Mouse (Mus musculus) hindbrain, embryonic 16.5 days (tissue): ENCODE measurements around the gene Acsm4. TPM values are rescaled to one million over a fixed set of nuclear protein-coding genes. Genes with fewer than 3 reads are reported as not detected.

Experiments used
- ATAC-seq: fragments of 200-750 bp; cut with Nextera tagmentation; 2 replicates; pipeline ENCODE4 v1.8.0; 2017; ENCODE audit warnings: moderate TSS enrichment, moderate library complexity
- H3K27ac ChIP-seq: fragments of 300-500 bp; sonication (generic); 2 replicates; pipeline ENCODE4 v1.5.1; 2014; ENCODE audit warnings: low read depth, mild to moderate bottlenecking, control low read depth, low read length, moderate library complexity
- H3K27me3 ChIP-seq: fragments of 300-500 bp; sonication (generic); replicated peaks from 2 replicates; pipeline ENCODE4 v1.6.1; 2014; ENCODE audit warnings: low read length; ENCODE audit not compliant: control insufficient read depth, insufficient read depth
- H3K36me3 ChIP-seq: fragments of 300-500 bp; sonication (generic); 2 replicates; pipeline ENCODE4 v1.6.1; 2014; ENCODE audit warnings: mild to moderate bottlenecking, low read length, moderate library complexity, mixed read lengths; ENCODE audit not compliant: control insufficient read depth, insufficient read depth
- H3K4me1 ChIP-seq: fragments of 300-500 bp; sonication (generic); 2 replicates; pipeline ENCODE4 v1.6.1; 2014; ENCODE audit warnings: low read depth, low read length; ENCODE audit not compliant: control insufficient read depth, insufficient read depth
- H3K4me2 ChIP-seq: fragments of 300-500 bp; sonication (generic); 2 replicates; pipeline ENCODE4 v1.6.1; 2014; ENCODE audit warnings: mild to moderate bottlenecking, low read length, control low read depth, moderate library complexity
- H3K4me3 ChIP-seq: fragments of 300-500 bp; sonication (generic); 2 replicates; pipeline ENCODE4 v1.5.1; 2014; ENCODE audit warnings: mild to moderate bottlenecking, low read length, control low read depth, moderate library complexity
- H3K9ac ChIP-seq: fragments of 300-500 bp; sonication (generic); 2 replicates; pipeline ENCODE4 v1.6.1; 2014; ENCODE audit warnings: low read depth, mild to moderate bottlenecking, control low read depth, low read length, moderate library complexity
- H3K9me3 ChIP-seq: fragments of 300-500 bp; sonication (generic); 2 replicates; pipeline ENCODE4 v1.6.1; 2014; ENCODE audit warnings: mild to moderate bottlenecking, low read length, moderate library complexity; ENCODE audit not compliant: control insufficient read depth
- WGBS: fragments of 180-500 bp; shearing (Covaris S2); extraction: QIAGEN DNeasy Blood & Tissue Kit; methylation state at CpG from one replicate; pipeline ENCODE4 v1.1.7; 2014; 5-methylcytosine and 5-hydroxymethylcytosine counted together
- polyA plus RNA-seq: library from polyadenylated mRNA; unstranded; fragments of >200 nt; fragmentation: Nextera tagmentation; extraction: Ambion mirVana; gene quantifications from 2 replicates; pipeline ENCODE4 v1.2.1, GENCODE M21; 2015

Gene Acsm4
- polyA plus RNA-seq = not detected in 2 replicates

DNA sequence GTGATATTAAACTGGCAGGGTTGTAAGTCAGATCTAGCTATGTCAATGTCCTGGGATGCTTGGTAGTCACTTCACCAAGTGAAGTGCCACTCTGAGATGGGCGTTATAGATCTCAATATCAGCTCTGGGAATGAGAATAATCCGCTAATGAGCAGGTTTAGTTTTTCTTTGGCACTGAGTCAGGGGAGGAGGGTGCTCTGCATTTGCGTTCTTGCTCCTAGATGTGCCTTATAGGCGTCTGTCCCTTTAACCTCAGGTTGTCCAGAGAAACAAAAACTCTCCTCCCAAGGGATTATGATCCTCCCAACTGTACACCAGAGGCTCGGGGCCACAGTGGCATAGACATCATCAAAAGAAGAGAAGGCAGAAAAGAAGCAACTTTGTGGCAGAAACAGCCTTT, at the start of gene Acsm4:
Gene Acsm4, plus strand, starts transcription at position 301 of the 400 bp plus-strand sequence.
- H3K9me3 ChIP-seq = no peaks in the 10 kb centered on the region
- H3K27me3 ChIP-seq = no peaks in the 10 kb centered on the region
- no peak within 1 kb of the TSS for H3K4me3 ChIP-seq
- 86% methylated on average over 5 of the region's 5 CpGs for WGBS
- H3K36me3 ChIP-seq = no peaks in the 10 kb centered on the region
- no peak within 1 kb of the TSS for H3K9ac ChIP-seq
- no peak for ATAC-seq
- no peak within 1 kb of the TSS for H3K4me2 ChIP-seq
- H3K27ac ChIP-seq = no peak within 1 kb of the TSS
- no peaks in the 10 kb centered on the region for H3K4me1 ChIP-seq

DNA sequence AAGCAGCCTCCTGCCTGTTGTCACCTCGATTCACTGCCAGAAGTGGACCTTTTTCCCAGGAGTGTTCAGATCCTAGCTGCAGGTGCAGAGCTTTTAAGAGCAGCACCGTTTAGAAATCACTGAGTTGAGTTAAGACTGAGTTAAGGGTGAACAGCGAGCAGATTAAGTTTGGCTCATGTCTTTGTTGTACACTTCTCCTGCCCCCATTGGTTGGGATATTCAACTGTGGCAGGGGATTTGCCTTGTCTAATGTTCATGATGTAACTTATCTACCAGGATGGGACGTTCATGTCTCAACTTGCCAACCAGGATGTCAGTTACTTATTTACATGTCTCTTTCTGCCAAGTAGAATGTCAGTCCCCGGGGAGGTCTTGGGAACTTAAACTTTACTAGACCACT, 47.5 kb upstream of the Acsm4 start:
- Histone ChIP-seq H3K36me3 (no peaks in the 10 kb centered on the region), H3K9ac (no peak overlapping the region), H3K4me1 (no peaks in the 10 kb centered on the region), H3K27ac (no peak overlapping the region), H3K4me2 (no peak overlapping the region), H3K9me3 (no peaks in the 10 kb centered on the region), H3K27me3 (no peaks in the 10 kb centered on the region), H3K4me3 (no peak overlapping the region)
- 79% methylated on average over 5 of the region's 5 CpGs for WGBS
- no peak for ATAC-seq

DNA sequence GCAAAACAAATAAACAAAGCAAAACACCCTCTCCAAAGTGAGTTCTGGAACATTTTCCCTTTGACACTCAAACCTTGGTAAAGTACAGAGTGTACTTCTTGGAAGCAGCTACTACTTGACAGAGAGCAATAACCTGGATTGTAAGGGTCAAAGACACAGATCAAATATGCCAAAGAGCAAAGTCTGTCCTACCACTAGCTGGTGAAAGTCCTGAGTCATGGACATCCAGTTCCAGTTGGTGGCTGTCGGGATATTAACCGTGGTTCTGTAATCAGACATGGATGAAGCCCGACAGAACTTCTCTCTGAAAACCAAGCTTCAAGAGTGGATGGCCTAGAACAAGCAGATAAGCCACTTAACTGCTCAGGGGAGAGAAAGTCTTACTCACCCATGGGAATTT, 21.9 kb upstream of the Acsm4 start:
- 96% methylated on average over 3 of the region's 3 CpGs for WGBS
- Histone ChIP-seq H3K27me3 (no peaks in the 10 kb centered on the region), H3K4me3 (no peak overlapping the region), H3K9me3 (no peaks in the 10 kb centered on the region), H3K36me3 (no peaks in the 10 kb centered on the region), H3K27ac (no peak overlapping the region), H3K4me1 (no peaks in the 10 kb centered on the region), H3K4me2 (no peak overlapping the region), H3K9ac (no peak overlapping the region)
- no peak for ATAC-seq

DNA sequence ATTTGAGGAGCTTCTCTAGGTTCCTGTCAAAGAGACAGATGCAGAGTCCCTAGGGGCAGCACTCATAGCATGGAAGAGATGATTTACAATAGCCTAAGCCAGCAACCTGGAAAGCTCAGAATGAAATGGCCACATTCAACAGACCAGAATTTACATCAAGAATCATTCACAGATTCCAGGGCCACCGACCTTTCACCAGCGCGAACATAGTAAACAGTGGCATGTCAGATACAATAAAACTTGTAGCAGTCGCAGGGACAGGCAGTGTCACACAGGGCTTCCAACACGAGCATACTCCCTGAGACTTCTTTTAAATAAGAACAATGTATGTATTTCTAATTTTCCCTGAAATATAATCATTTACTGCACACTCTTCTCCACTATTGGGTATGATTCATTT, 19.4 kb upstream of the Acsm4 start:
- Histone ChIP-seq H3K4me1 (no peaks in the 10 kb centered on the region), H3K4me3 (no peak overlapping the region), H3K4me2 (no peak overlapping the region), H3K27me3 (no peaks in the 10 kb centered on the region), H3K36me3 (no peaks in the 10 kb centered on the region), H3K9ac (no peak overlapping the region), H3K27ac (no peak overlapping the region), H3K9me3 (no peaks in the 10 kb centered on the region)
- no peak for ATAC-seq
- 77% methylated on average over 5 of the region's 5 CpGs for WGBS

DNA sequence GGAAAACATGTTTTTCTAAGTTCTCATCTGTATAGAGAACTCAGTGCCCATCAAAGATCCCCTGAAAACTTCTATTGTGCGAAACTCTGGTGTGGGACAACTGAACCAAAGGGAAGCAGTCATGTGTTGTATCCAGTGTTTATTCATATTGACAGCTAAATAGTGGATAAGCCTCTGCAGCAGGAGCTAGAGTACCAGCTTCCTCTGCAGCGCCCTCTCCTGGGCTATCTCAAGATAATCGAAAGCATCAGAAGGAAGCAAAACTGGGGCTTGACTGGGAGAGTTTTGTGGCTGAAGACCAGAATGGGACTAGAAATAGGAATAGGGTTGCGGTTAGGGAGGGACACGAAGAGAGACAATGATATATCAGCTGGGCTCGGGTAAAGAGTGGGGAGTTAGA, 18.9 kb upstream of the Acsm4 start:
- Histone ChIP-seq H3K36me3 (no peaks in the 10 kb centered on the region), H3K27ac (no peak overlapping the region), H3K9ac (no peak overlapping the region), H3K4me3 (no peak overlapping the region), H3K9me3 (no peaks in the 10 kb centered on the region), H3K27me3 (no peaks in the 10 kb centered on the region), H3K4me2 (no peak overlapping the region), H3K4me1 (no peaks in the 10 kb centered on the region)
- 42% methylated on average over 6 of the region's 6 CpGs for WGBS
- ATAC-seq = no peak

DNA sequence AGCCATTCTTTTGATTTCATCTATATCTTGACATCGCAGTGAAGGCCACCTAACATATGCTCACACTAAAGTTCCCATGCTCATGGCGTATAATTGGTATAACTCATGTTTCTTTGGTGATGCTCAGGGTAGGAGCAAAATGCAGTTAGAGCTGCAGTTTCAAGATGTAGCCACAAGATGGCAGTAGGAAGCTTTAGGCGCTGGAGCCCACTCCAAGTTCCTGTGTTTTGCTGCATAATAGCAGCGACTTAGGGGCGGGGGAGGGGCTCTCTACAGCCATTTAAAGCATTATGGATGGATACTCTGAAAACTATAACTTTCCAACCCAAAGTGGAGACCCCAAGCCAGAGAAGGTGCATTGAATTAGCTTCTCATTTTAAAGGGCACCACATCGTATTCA, 16.4 kb upstream of the Acsm4 start:
- no peak overlapping the region for H3K4me2 ChIP-seq
- ATAC-seq = peak; percentile 58
- H3K4me1 ChIP-seq = no peaks in the 10 kb centered on the region
- H3K9ac ChIP-seq = no peak overlapping the region
- no peak overlapping the region for H3K27ac ChIP-seq
- no peak overlapping the region for H3K4me3 ChIP-seq
- H3K36me3 ChIP-seq = no peaks in the 10 kb centered on the region
- WGBS = 19% methylated on average over 6 of the region's 6 CpGs
- H3K27me3 ChIP-seq = no peaks in the 10 kb centered on the region
- no peaks in the 10 kb centered on the region for H3K9me3 ChIP-seq

DNA sequence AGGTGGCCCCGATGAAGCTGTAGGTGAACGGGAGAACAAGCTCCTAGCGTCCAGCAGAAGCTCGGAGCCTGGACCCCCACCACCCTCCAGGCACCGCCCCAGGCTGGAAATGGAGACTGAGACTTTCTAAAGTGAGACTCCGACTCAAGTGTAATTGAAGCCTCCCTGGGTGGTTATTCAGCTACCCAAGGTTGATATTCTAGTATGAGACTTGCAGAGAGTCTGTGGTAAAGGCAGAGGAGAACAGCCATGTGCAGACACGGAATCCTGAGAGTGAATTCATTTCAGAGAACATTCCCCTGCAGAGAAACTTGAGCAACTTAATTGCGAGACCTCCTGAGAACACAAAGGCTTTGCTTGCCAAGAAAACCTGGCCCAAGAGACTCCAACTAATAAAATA, 9.7 kb upstream of the Acsm4 start:
- H3K4me1 ChIP-seq = no peaks in the 10 kb centered on the region
- no peaks in the 10 kb centered on the region for H3K27me3 ChIP-seq
- H3K4me2 ChIP-seq = no peak overlapping the region
- no peak overlapping the region for H3K9ac ChIP-seq
- 56% methylated on average over 8 of the region's 8 CpGs for WGBS
- no peak for ATAC-seq
- H3K9me3 ChIP-seq = no peaks in the 10 kb centered on the region
- H3K4me3 ChIP-seq = no peak overlapping the region
- H3K27ac ChIP-seq = no peak overlapping the region
- H3K36me3 ChIP-seq = no peaks in the 10 kb centered on the region

DNA sequence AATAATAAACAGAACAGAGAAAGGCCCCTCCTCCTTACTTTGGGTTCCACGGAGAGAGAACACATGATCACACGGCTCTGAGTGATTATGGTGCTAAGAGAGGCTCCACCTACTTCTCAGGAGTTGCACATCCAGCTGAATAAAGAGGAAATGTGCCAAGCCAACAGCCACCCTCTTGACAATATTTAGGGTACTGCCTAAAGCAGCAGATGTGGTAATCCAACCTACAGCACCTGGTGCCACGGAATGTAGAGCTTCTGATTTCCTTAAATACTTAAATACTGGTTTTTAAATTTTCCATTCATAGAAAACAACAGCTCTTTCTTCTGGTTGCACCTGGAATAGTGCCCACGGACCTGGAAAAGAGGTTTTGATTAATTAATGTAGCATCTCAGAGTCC, 7.1 kb upstream of the Acsm4 start:
- no peak overlapping the region for H3K9ac ChIP-seq
- no peaks in the 10 kb centered on the region for H3K27me3 ChIP-seq
- no peak for ATAC-seq
- no peak overlapping the region for H3K4me2 ChIP-seq
- H3K9me3 ChIP-seq = no peaks in the 10 kb centered on the region
- no peaks in the 10 kb centered on the region for H3K36me3 ChIP-seq
- H3K4me1 ChIP-seq = no peaks in the 10 kb centered on the region
- H3K27ac ChIP-seq = no peak overlapping the region
- H3K4me3 ChIP-seq = no peak overlapping the region
- WGBS = 66% methylated on average over 4 of the region's 4 CpGs

DNA sequence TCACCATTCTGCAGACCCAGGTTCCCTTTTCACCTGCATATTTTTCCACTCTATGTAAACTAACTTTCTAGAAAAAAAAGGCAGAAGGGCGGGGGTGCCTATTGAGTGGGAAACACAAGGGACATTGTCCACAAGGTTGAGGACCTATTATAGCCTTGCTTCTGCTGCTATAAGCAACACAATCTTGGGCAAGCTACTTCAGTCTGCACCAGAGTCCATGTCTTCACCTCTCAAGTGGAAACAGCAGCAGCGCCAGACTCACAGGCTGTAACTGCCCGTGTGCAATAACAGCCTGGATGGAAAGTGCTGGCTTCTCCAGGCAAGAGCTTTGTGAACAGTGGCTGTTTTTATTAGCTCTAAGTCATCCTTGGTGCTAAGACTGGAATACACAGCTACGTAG, 2.5 kb downstream of the Acsm4 start:
- Histone ChIP-seq H3K4me3 (no peak overlapping the region), H3K4me1 (no peaks in the 10 kb centered on the region), H3K9me3 (no peaks in the 10 kb centered on the region), H3K4me2 (no peak overlapping the region), H3K27me3 (no peaks in the 10 kb centered on the region), H3K27ac (no peak overlapping the region), H3K36me3 (no peaks in the 10 kb centered on the region), H3K9ac (no peak overlapping the region)
- 94% methylated on average over 4 of the region's 4 CpGs for WGBS
- ATAC-seq = no peak

DNA sequence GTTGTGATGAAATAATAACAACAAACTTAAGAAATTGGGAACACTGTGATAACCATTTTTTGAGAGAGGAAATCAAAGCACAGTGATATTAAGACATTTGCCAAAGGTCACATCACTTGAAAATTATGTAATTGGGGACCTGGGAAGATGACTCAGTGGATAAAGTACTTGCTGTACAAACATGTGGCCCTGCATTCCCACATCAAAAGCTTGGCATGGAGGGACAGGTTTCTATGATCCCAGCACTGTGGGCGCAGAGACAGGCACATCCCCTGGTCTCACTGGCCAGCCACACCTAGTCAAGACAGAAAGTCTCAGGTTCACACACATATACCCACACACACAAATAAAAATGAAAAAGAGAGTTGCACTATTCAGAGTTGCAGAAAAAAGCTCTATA, 5.1 kb downstream of the Acsm4 start:
- no peak overlapping the region for H3K9ac ChIP-seq
- no peaks in the 10 kb centered on the region for H3K4me1 ChIP-seq
- no peak overlapping the region for H3K4me2 ChIP-seq
- H3K27ac ChIP-seq = no peak overlapping the region
- 86% methylated on average over 1 of the region's 1 CpGs for WGBS
- H3K9me3 ChIP-seq = no peaks in the 10 kb centered on the region
- ATAC-seq = no peak
- no peaks in the 10 kb centered on the region for H3K36me3 ChIP-seq
- no peaks in the 10 kb centered on the region for H3K27me3 ChIP-seq
- no peak overlapping the region for H3K4me3 ChIP-seq
